9 mouse cellular contexts compared by ENCODE assay signal in genomic region chr13:23309495-23310011, GRCm38 (mm10). TPM values are rescaled to one million over a fixed set of nuclear protein-coding genes. Genes with fewer than 3 reads are reported as not detected.
DNase-seq lines count a peak whose midpoint lies in the region; ATAC-seq and TF ChIP-seq lines count a peak whose summit lies in the region.
"Had no signal": no experiment of that assay in that cellular context is flagged by ENCODE, and none has a peak within 500 bp of the region (broad histone marks: within the 10 kb centered on the region; RNA-seq: fewer than 3 reads in every experiment).

No protein-coding gene starts in this region.

- ATAC-seq in kidney, embryonic 16.5 days (ENCODE audit: low FRiP score, low TSS enrichment): no peak
- no peak for ATAC-seq in hindbrain, embryonic 14.5 days (ENCODE audit: low FRiP score)
- ATAC-seq in midbrain, embryonic 14.5 days (ENCODE audit: low FRiP score, low TSS enrichment): no peak

- no peaks in the 10 kb centered on the region for H3K36me3 ChIP-seq in kidney, embryonic 16.5 days (ENCODE audit: insufficient read depth, low read length)
- H3K36me3 ChIP-seq in kidney, adult 2 months (ENCODE audit: control insufficient read depth, insufficient read depth, low read length): no peaks in the 10 kb centered on the region
- H3K36me3 ChIP-seq in hindbrain, embryonic 14.5 days (replicated peaks; ENCODE audit: control insufficient read depth, insufficient read depth): no peaks in the 10 kb centered on the region
- H3K36me3 ChIP-seq in midbrain, embryonic 14.5 days (ENCODE audit: control insufficient read depth, insufficient read depth, low read length): no peaks in the 10 kb centered on the region

- H3K4me3 ChIP-seq in kidney, embryonic 16.5 days (ENCODE audit: low read length): peak overlapping the region; percentile 45
- no peak overlapping the region for H3K4me3 ChIP-seq in kidney, adult 2 months (ENCODE audit: insufficient read depth, low read depth, low read length)
- H3K4me3 ChIP-seq in hindbrain, embryonic 14.5 days (replicated peaks; ENCODE audit: low read length): peak overlapping the region; percentile 23
- peak overlapping the region; percentile 27 for H3K4me3 ChIP-seq in midbrain, embryonic 14.5 days (replicated peaks; ENCODE audit: low read depth, low read length)

- peaks cover 53% of the 10 kb centered on the region for H3K27me3 ChIP-seq in kidney, embryonic 16.5 days (ENCODE audit: insufficient read depth, low read length)
- peaks cover 3% of the 10 kb centered on the region for H3K27me3 ChIP-seq in kidney, adult 2 months (replicated peaks; ENCODE audit: control insufficient read depth, insufficient read depth, low read length)
- peaks cover 83% of the 10 kb centered on the region for H3K27me3 ChIP-seq in hindbrain, embryonic 14.5 days (ENCODE audit: control insufficient read depth, insufficient read depth, low read length)
- peaks cover 76% of the 10 kb centered on the region for H3K27me3 ChIP-seq in midbrain, embryonic 14.5 days (ENCODE audit: control insufficient read depth, insufficient read depth, low read length)

- no peak overlapping the region for H3K27ac ChIP-seq in kidney, embryonic 16.5 days (ENCODE audit: low read length)
- H3K27ac ChIP-seq in kidney, adult 2 months (ENCODE audit: insufficient read depth, low read depth, low read length): no peak overlapping the region
- no peak overlapping the region for H3K27ac ChIP-seq in hindbrain, embryonic 14.5 days
- no peak overlapping the region for H3K27ac ChIP-seq in midbrain, embryonic 14.5 days (replicated peaks; ENCODE audit: low read depth, low read length)
- H3K27ac ChIP-seq: macrophage had no signal

- H3K4me1 ChIP-seq in kidney, embryonic 16.5 days (ENCODE audit: insufficient read depth, low read length): peaks cover 28% of the 10 kb centered on the region
- no peaks in the 10 kb centered on the region for H3K4me1 ChIP-seq in kidney, adult 2 months (ENCODE audit: control insufficient read depth, insufficient read depth, low read length)
- no peaks in the 10 kb centered on the region; the same call in 1 of the 2 replicates for H3K4me1 ChIP-seq in hindbrain, embryonic 14.5 days (replicated peaks; ENCODE audit: control insufficient read depth, insufficient read depth, low read length)
- 0 out of 2 replicates have a peak, but pooled peaks cover 14% of the 10 kb centered on the region for H3K4me1 ChIP-seq in midbrain, embryonic 14.5 days (ENCODE audit: control insufficient read depth, insufficient read depth, low read length)

- peak overlapping the region; percentile 53 for H3K4me2 ChIP-seq in kidney, embryonic 16.5 days (replicated peaks; ENCODE audit: low read depth, low read length)
- H3K4me2 ChIP-seq in hindbrain, embryonic 14.5 days (replicated peaks): peak overlapping the region; percentile 51
- H3K4me2 ChIP-seq in midbrain, embryonic 14.5 days (ENCODE audit: low read length): peak overlapping the region; percentile 50

- no peak for DNase-seq in kidney, adult 2 months
- peak; percentile 51 for DNase-seq in brain, embryonic 14.5 days (ENCODE audit: low read depth)
- no peak for DNase-seq in hindbrain, embryonic 14.5 days (ENCODE audit: low spot score)
- DNase-seq in midbrain, embryonic 14.5 days: peak; percentile 55
- no peak for DNase-seq in urinary bladder, adult 2 months (ENCODE audit: low spot score)
- DNase-seq in kidney, adult 8-10 months: no peak
- DNase-seq in B cell, adult 2 months: no peak

- H3K9me3 ChIP-seq in kidney, embryonic 16.5 days (ENCODE audit: low read length): no peaks in the 10 kb centered on the region
- H3K9me3 ChIP-seq in hindbrain, embryonic 14.5 days (ENCODE audit: control insufficient read depth, low read length): no peaks in the 10 kb centered on the region
- H3K9me3 ChIP-seq in midbrain, embryonic 14.5 days (ENCODE audit: control insufficient read depth, low read length): no peaks in the 10 kb centered on the region

- TF ChIP-seq CTCF in kidney, adult 2 months (conservative IDR thresholded peaks at IDR 0.05; ENCODE audit: insufficient read depth, insufficient read length, low read depth, low read length): no peak
- TF ChIP-seq CTCF in brain, embryonic 14.5 days (IDR thresholded peaks at IDR 0.05; ENCODE audit: borderline replicate concordance, extremely low read depth, insufficient read depth, insufficient read length): no peak

- 0 out of 2 replicates have a peak overlapping the region, but pooled peaks have one; percentile 12 for H3K9ac ChIP-seq in kidney, embryonic 16.5 days (replicated peaks; ENCODE audit: low read length)
- no peak overlapping the region for H3K9ac ChIP-seq in hindbrain, embryonic 14.5 days
- H3K9ac ChIP-seq in midbrain, embryonic 14.5 days (replicated peaks; ENCODE audit: low read length): no peak overlapping the region

- 2% methylated on average over 28 of the region's 28 CpGs for WGBS in kidney, embryonic 16.5 days
- 4% methylated on average over 28 of the region's 28 CpGs for WGBS in kidney, adult 2 months
- WGBS in hindbrain, embryonic 14.5 days: under 1% methylated on average over 28 of the region's 28 CpGs
- WGBS in midbrain, embryonic 14.5 days: 1% methylated on average over 28 of the region's 28 CpGs

- TF ChIP-seq POLR2A in kidney, adult 2 months (IDR thresholded peaks at IDR 0.05; ENCODE audit: low read depth, low read length): no peak
- no peak for TF ChIP-seq POLR2A in brain, embryonic 14.5 days (IDR thresholded peaks at IDR 0.05; ENCODE audit: borderline replicate concordance, extremely low read depth, insufficient read depth, insufficient read length, poor library complexity, severe bottlenecking)

RNA-seq across cellular contexts. Expression of gene Zfp322a, which starts 59.5 kb away (rescaled TPM):
- polyA plus RNA-seq in kidney, embryonic 16.5 days (2015; fragmentation: Nextera tagmentation; extraction: Ambion mirVana): 49.9 and 54.0 TPM in 2 replicates
- polyA plus RNA-seq in kidney, adult 2 months (2012; rRNA removed): 1.1 and 1.9 TPM in 2 replicates
- polyA plus RNA-seq in brain, embryonic 14.5 days (2012; rRNA removed): 21.2 and 22.4 TPM in 2 replicates
- polyA plus RNA-seq in hindbrain, embryonic 14.5 days (2014; fragmentation: Nextera tagmentation; extraction: Ambion mirVana): 48.8 and 52.0 TPM in 2 replicates
- polyA plus RNA-seq in midbrain, embryonic 14.5 days (2014; fragmentation: Nextera tagmentation; extraction: Ambion mirVana): 41.2 and 64.4 TPM in 2 replicates
- 12.7 and 15.8 TPM in 2 replicates for polyA plus RNA-seq in urinary bladder, adult 2 months (2012; rRNA removed)

Comparison
In these comparisons a context has a peak if more than half of its experiments do, and no peak if none do; other contexts are left out.
1. DNase-seq: peak in brain, embryonic 14.5 days (single experiment) and midbrain, embryonic 14.5 days (single experiment); none in kidney, adult 2 months (single experiment), hindbrain, embryonic 14.5 days (single experiment), urinary bladder, adult 2 months (single experiment), kidney, adult 8-10 months (0 of 2) and B cell, adult 2 months (0 of 2).
2. Peak in every context shown above with its lines, with median percentiles within 50 percentile points of each other: H3K4me2 ChIP-seq.